Comparison of ENCODE assay signal across 12 mouse cellular contexts in genomic region chrX:160412930-160413453, GRCm38 (mm10). TPM values are rescaled to one million over a fixed set of nuclear protein-coding genes. Genes with fewer than 3 reads are reported as not detected.
"Had no signal": no experiment of that assay in that cellular context is flagged by ENCODE, and none has a peak within 500 bp of the region (broad histone marks: within the 10 kb centered on the region; RNA-seq: fewer than 3 reads in every experiment).

No protein-coding gene starts in this region.

- H3K9me3 ChIP-seq: limb, embryonic 12.5 days; neural tube, embryonic 15.5 days had no signal

- H3K4me1 ChIP-seq: limb, embryonic 12.5 days; neural tube, embryonic 15.5 days had no signal

- ATAC-seq: intestine, embryonic 16.5 days had no signal

- H3K36me3 ChIP-seq: limb, embryonic 12.5 days; neural tube, embryonic 15.5 days had no signal

- H3K9ac ChIP-seq: limb, embryonic 12.5 days; neural tube, embryonic 15.5 days had no signal

- H3K27ac ChIP-seq: limb, embryonic 12.5 days; neural tube, embryonic 15.5 days had no signal

- H3K27me3 ChIP-seq: neural tube, embryonic 15.5 days had no signal

- H3K4me3 ChIP-seq: limb, embryonic 12.5 days; myocyte; neural tube, embryonic 15.5 days had no signal

- H3K4me2 ChIP-seq: limb, embryonic 12.5 days; neural tube, embryonic 15.5 days had no signal

- DNase-seq: kidney, adult 8-10 months; kidney, postnatal 25 days; lung, adult 2 months; lung, postnatal 36 days; midbrain, embryonic 14.5 days; right cerebral cortex, postnatal 4 days; thymus, postnatal 36 days had no signal

RNA-seq across cellular contexts. Expression of gene Adgrg2, which starts 22.5 kb away (rescaled TPM):
- total RNA-seq: megakaryocyte progenitor cell, adult 5-6 weeks had no signal
